Mouse (Mus musculus): ENCODE results near the gene Cbln4. TPM values are rescaled to one million over a fixed set of nuclear protein-coding genes. Genes with fewer than 3 reads are reported as not detected.

Gene Cbln4
- polyA plus RNA-seq, 1 experiment = not detected

GRCm38 (mm10) chr2:172025459-172026130, 17.7 kb downstream of the Cbln4 start:
- Histone ChIP-seq H3K4me3 (ENCODE audit: insufficient read depth, poor library complexity, severe bottlenecking) (no peak overlapping the region), H3K79me2 (ENCODE audit: control insufficient read depth, insufficient read depth) (no peaks in the 10 kb centered on the region), H3K36me3 (ENCODE audit: control insufficient read depth, insufficient read depth) (no peaks in the 10 kb centered on the region), H3ac (ENCODE audit: control insufficient read depth, insufficient read length, low read depth) (no peak overlapping the region), H3K27me3 (ENCODE audit: control insufficient read depth, insufficient read depth, insufficient read length) (no peaks in the 10 kb centered on the region), H3K79me3 (ENCODE audit: low read depth) (no peaks in the 10 kb centered on the region)
- no peak for TF ChIP-seq MYOG (IDR thresholded peaks at IDR 0.05; ENCODE audit: control insufficient read depth, extremely low read depth, insufficient read length)

DNA sequence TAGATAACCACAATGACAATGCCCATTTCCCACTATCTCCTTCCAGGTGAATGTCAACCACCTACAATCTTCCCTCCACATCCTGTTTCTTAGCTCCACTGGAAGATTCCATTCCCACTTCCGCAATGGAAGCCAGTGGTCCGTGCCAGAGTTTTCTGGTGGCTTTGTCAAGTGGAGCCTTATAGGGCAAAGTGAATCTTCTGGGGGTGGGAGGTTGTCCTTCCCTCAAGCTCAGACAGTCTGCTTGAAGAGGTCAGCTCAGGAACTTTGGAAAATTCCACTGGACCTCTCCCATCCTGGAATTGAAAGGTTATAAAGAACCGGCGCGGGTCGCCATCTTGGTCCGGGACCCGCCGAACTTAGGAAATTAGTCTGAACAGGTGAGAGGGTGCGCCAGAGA, 36.5 kb downstream of the Cbln4 start:
- no peak overlapping the region for H3ac ChIP-seq (ENCODE audit: control insufficient read depth, insufficient read length, low read depth)
- H3K27me3 ChIP-seq (ENCODE audit: control insufficient read depth, insufficient read depth, insufficient read length) = no peaks in the 10 kb centered on the region
- no peaks in the 10 kb centered on the region for H3K79me3 ChIP-seq (ENCODE audit: low read depth)
- no peak for TF ChIP-seq MAX (IDR thresholded peaks at IDR 0.05)
- no peak for TF ChIP-seq FOSL1 (IDR thresholded peaks at IDR 0.05; ENCODE audit: insufficient read depth, low read length, poor library complexity, severe bottlenecking)
- no peaks in the 10 kb centered on the region for H3K36me3 ChIP-seq (ENCODE audit: control insufficient read depth, insufficient read depth)
- no peaks in the 10 kb centered on the region for H3K79me2 ChIP-seq (ENCODE audit: control insufficient read depth, insufficient read depth)
- H3K4me3 ChIP-seq (ENCODE audit: insufficient read depth, poor library complexity, severe bottlenecking) = no peak overlapping the region

DNA sequence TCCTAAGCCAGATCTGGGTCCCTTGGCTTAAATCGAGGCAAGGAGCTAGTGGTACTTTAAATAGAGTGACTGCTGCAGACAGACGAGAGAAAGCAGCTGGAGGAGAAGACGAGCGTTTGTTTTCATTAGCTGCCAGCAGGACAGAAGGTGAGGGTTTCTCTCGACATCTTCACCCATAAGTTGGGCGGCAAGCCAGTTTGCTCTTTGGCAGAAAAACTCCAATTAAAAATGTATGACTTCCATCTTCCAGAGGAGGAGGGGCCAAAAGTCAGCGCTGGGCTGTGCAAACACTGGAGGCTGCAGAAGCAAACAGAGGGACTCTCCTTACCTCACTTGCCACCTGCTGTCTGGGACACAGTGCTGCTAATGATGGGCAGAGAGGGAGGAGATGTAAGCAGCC, 37.3 kb downstream of the Cbln4 start:
- no peak overlapping the region for H3K4me3 ChIP-seq (ENCODE audit: insufficient read depth, poor library complexity, severe bottlenecking)
- H3K79me2 ChIP-seq (ENCODE audit: control insufficient read depth, insufficient read depth) = no peaks in the 10 kb centered on the region
- no peak overlapping the region for H3ac ChIP-seq (ENCODE audit: control insufficient read depth, insufficient read length, low read depth)
- no peaks in the 10 kb centered on the region for H3K27me3 ChIP-seq (ENCODE audit: control insufficient read depth, insufficient read depth, insufficient read length)
- no peak for TF ChIP-seq CEBPB (IDR thresholded peaks at IDR 0.05; ENCODE audit: low read depth)
- TF ChIP-seq MAX (IDR thresholded peaks at IDR 0.05) = no peak
- no peak for TF ChIP-seq MYOG (IDR thresholded peaks at IDR 0.05; ENCODE audit: control insufficient read depth, extremely low read depth, insufficient read length)
- TF ChIP-seq FOSL1 (IDR thresholded peaks at IDR 0.05; ENCODE audit: insufficient read depth, low read length, poor library complexity, severe bottlenecking) = no peak
- no peak for TF ChIP-seq MYOD1 (IDR thresholded peaks at IDR 0.05; ENCODE audit: control insufficient read depth, insufficient read length, low read depth)
- TF ChIP-seq CTCF (IDR thresholded peaks at IDR 0.05; ENCODE audit: control insufficient read depth, insufficient read depth, insufficient read length) = no peak
- no peak for TF ChIP-seq USF1 (IDR thresholded peaks at IDR 0.05; ENCODE audit: low read depth)
- no peaks in the 10 kb centered on the region for H3K79me3 ChIP-seq (ENCODE audit: low read depth)
- H3K36me3 ChIP-seq (ENCODE audit: control insufficient read depth, insufficient read depth) = no peaks in the 10 kb centered on the region

DNA sequence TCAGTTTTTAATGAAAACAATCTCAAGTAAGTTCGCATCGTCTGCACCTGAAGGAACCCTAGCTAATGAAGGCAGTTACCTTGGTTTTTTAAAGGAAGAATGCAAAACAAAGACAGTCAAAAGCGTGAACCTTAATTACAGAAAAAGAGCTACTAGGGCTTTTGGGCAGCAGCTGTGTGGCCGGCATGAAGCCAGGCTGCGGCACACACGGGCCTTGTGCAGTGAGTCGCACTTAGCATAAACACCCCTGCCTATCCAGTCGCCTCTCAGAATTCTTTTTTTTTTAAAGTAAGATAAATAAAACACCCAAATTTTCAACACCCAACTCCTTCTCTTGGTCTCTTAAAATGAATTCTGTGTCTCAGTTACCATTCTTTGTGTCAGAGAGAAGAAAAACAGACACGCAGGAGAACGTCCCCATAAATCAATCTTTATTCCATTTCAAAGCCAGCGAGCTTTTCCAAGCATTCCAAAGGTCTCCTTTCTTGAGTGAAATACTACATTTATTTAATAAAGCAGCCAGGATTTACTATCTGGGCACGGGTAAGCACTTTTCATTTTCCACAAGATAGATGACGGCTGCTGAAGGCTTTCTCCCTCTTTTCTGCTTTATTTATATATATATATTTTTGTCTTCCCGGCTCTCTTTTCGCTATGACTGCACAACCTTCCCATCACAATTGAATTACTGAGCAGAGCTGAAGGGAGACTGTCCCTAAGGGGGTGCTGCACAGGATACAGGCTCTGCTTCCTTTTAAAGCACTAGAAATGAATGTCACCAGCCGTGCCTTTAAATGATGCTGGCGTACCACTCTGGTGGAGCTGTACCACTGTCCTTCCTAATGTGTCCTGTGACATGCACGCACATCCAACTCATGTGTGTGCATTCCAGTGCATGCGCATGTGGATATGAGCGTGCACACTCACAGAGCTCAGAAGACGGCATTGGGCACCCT, 39.0 kb downstream of the Cbln4 start:
- Histone ChIP-seq H3K4me3 (ENCODE audit: insufficient read depth, poor library complexity, severe bottlenecking) (no peak overlapping the region), H3K27me3 (ENCODE audit: control insufficient read depth, insufficient read depth, insufficient read length) (no peaks in the 10 kb centered on the region), H3K79me3 (ENCODE audit: low read depth) (no peaks in the 10 kb centered on the region), H3ac (ENCODE audit: control insufficient read depth, insufficient read length, low read depth) (no peak overlapping the region), H3K79me2 (ENCODE audit: control insufficient read depth, insufficient read depth) (no peaks in the 10 kb centered on the region), H3K36me3 (ENCODE audit: control insufficient read depth, insufficient read depth) (no peaks in the 10 kb centered on the region)
- no peak for TF ChIP-seq CEBPB (IDR thresholded peaks at IDR 0.05; ENCODE audit: low read depth)
- no peak for TF ChIP-seq MAX (IDR thresholded peaks at IDR 0.05)
- TF ChIP-seq FOSL1 (IDR thresholded peaks at IDR 0.05; ENCODE audit: insufficient read depth, low read length, poor library complexity, severe bottlenecking) = no peak
- no peak for TF ChIP-seq MYOD1 (IDR thresholded peaks at IDR 0.05; ENCODE audit: control insufficient read depth, insufficient read length, low read depth)
- TF ChIP-seq CTCF (IDR thresholded peaks at IDR 0.05; ENCODE audit: control insufficient read depth, insufficient read depth, insufficient read length) = no peak
- TF ChIP-seq MYOG (IDR thresholded peaks at IDR 0.05; ENCODE audit: control insufficient read depth, extremely low read depth, insufficient read length) = no peak
- TF ChIP-seq USF1 (IDR thresholded peaks at IDR 0.05; ENCODE audit: low read depth) = no peak

DNA sequence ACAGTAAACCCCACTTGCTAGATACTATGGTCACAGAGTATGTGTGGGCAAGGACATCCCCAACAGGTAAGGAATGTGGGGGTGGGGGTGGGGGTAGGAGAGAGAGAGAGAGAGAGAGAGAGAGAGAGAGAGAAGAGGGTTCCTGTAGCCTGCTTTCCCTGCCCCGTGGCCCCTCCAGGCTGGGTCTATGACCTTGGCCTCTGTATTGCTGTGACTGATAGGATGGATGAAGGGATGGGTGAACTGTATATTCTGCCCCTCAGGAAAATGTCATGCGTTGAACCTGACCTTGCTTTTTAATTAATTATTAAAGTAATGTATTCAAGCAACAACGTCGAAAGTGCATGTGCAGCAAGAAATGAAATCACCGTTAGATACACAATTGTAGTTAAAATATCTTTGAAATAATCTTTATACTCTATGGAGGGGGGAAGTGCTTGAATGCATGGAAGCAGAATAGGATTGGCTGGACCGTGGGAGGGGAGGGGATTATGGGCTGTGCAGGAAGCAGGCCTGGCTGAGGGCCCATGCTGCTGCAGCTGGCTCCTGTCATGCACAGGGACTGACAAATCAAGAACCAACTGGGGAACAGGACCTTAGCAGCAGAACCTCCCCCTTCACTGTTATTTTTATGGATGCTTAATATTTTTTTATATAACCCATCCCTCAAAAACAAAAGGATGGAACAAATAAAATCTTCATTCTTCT, 46.1 kb downstream of the Cbln4 start:
- H3K36me3 ChIP-seq (ENCODE audit: control insufficient read depth, insufficient read depth) = no peaks in the 10 kb centered on the region
- TF ChIP-seq MYOG (IDR thresholded peaks at IDR 0.05; ENCODE audit: control insufficient read depth, extremely low read depth, insufficient read length) (no peak), FOSL1 (IDR thresholded peaks at IDR 0.05; ENCODE audit: insufficient read depth, low read length, poor library complexity, severe bottlenecking) (no peak), MYOD1 (IDR thresholded peaks at IDR 0.05; ENCODE audit: control insufficient read depth, insufficient read length, low read depth) (no peak), MAX (IDR thresholded peaks at IDR 0.05) (no peak), CTCF (IDR thresholded peaks at IDR 0.05; ENCODE audit: control insufficient read depth, insufficient read depth, insufficient read length) (no peak), CEBPB (IDR thresholded peaks at IDR 0.05; ENCODE audit: low read depth) (no peak), USF1 (IDR thresholded peaks at IDR 0.05; ENCODE audit: low read depth) (no peak)
- no peaks in the 10 kb centered on the region for H3K79me3 ChIP-seq (ENCODE audit: low read depth)
- no peak overlapping the region for H3K4me3 ChIP-seq (ENCODE audit: insufficient read depth, poor library complexity, severe bottlenecking)
- H3K79me2 ChIP-seq (ENCODE audit: control insufficient read depth, insufficient read depth) = no peaks in the 10 kb centered on the region
- H3K27me3 ChIP-seq (ENCODE audit: control insufficient read depth, insufficient read depth, insufficient read length) = no peaks in the 10 kb centered on the region
- H3ac ChIP-seq (ENCODE audit: control insufficient read depth, insufficient read length, low read depth) = no peak overlapping the region

All from C2C12 (cell line).